Mouse (Mus musculus) gonadal fat pad, adult 2 months (tissue): ENCODE measurements around the gene Phospho2. TPM values are rescaled to one million over a fixed set of nuclear protein-coding genes. Genes with fewer than 3 reads are reported as not detected.
A peak's percentile ranks its signal among the peaks of the same experiment; 100 is the strongest.

ENCODE experiments used
- DNase-seq: peaks from one replicate; pipeline ENCODE4 v3.0.0-alpha.2; 2012; ENCODE audit warnings: low read depth
- polyA plus RNA-seq: library from polyadenylated mRNA; depleted of rRNA; stranded (reverse); fragments of >200 nt; gene quantifications from 2 replicates; pipeline ENCODE4 v1.2.3, GENCODE M21; 2012; rRNA removed

Gene Phospho2
- polyA plus RNA-seq, 1 experiment, result 34.5 TPM

DNA sequence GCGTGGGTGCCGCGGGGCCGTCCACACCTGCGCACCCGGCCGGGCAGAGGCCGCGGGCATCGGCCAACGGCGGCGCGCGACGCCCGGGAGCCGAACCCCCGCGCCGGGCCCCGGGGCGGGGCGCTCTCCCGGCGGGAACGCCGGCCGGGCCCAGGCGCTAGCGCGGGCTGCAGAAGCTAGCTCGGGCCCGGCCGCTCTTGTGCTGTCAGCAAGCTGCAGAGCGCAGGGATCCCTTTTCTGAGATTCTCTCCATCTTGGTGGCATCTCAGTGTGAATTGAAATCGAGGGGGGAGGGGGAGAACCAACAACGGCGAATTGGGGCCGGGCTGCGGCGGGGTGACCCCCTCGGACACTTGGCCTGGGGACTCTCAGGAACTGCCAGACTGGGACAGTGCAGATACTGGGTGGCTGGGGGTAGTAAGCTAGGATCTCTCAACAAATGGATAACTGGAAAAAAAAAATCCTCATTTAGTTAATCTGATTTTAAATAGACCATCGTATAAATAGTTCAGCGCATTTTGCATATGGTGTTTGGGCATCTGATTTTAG, 33.8 kb downstream of the Phospho2 start:
- no peak for DNase-seq

DNA sequence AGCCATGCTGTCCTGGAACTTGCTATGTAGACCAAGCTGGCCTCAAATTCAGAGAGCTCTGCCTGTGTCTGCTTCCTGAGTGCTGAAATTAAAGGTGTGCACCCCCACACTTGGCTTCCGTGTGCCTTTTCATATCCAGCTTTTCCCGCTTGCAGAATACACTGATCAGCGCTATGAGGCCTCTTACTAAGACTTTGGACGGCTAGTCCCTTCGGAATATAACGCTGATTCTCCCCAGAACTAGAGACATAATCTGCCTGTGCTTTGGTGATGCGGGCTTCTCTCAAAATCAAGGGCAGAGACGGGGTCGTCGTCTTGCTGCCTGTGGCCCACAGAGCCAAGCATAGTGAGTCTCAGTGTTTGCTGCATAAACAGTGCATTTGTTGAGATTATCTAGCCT, 36.5 kb downstream of the Phospho2 start:
- no peak for DNase-seq

DNA sequence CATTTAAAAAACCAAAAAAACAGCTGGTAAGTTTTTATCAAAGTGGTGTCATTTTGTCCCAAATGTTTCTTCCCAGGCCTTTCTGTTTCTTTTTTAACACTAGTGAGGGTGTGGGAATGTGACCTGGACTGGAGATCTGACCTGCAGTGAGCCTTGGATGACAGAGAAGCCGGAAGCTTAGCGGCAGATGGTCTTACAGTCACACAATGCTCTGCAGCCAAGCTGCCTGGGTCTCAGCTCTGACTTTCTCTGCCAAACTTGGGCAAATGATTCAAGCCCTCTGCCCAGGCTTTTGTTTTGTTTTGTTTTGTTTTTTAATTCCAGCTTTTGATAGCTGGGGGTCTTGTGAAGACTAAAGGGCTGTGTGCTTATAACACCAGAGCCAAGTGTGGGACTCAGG, 37.0 kb downstream of the Phospho2 start:
- no peak for DNase-seq

DNA sequence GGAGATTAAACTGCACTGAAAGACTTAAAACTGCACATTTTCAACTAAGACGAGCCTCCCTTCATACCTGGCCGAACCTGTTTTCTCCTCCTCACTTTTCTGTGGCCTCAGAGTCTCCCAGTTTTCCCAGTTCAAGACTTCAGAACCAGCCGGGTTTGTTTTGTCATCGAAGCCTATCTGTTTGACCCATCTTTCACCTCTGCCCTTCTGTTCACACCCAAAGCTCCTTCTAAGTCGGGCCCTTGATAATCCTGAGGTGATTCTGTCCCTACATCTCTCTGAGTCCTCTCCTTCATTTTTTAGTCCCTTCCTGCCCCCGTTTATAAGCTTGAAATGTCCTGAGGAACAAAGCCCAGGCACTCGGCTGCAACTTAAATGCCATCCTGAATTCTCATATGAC, 38.6 kb downstream of the Phospho2 start:
- DNase-seq, result peak; percentile 23

DNA sequence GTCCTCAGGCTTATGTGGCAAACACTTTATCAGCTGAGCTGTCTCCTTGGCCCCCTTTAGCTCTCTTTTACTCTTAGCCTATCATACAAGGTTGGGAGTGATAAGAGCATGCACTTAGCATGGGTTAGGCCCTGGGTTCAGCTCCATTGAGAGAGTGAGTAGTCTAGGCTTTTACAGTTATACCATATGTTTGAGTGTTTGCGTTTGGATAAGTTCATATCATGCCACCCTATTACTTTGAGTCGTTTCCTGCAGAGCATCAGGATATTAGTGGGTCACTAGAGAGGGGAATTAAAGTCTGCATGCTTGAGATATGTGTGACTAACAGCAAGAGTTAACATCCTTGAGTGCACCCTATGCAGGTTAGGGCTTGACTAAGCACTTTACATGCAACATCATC, 40.3 kb downstream of the Phospho2 start:
- no peak for DNase-seq

DNA sequence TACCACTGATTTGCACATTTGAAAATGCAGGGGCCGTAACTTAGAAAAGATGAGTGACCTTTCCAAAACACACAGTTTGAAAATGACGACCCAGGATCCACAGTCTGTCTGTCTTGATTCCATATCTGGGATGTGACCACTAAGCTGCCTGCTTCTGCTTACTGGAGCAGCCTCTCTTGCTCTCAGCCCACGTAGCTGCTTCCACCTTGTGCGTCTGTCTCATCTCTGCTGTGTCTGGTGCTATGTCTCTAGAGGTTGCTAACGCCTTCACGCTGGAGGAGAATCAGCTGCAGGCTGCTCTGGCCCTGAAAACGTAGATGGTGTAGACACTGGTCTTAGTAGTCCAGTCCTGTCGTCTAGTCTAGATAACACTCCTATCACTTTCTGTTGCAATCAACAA, 40.7 kb downstream of the Phospho2 start:
- no peak for DNase-seq

DNA sequence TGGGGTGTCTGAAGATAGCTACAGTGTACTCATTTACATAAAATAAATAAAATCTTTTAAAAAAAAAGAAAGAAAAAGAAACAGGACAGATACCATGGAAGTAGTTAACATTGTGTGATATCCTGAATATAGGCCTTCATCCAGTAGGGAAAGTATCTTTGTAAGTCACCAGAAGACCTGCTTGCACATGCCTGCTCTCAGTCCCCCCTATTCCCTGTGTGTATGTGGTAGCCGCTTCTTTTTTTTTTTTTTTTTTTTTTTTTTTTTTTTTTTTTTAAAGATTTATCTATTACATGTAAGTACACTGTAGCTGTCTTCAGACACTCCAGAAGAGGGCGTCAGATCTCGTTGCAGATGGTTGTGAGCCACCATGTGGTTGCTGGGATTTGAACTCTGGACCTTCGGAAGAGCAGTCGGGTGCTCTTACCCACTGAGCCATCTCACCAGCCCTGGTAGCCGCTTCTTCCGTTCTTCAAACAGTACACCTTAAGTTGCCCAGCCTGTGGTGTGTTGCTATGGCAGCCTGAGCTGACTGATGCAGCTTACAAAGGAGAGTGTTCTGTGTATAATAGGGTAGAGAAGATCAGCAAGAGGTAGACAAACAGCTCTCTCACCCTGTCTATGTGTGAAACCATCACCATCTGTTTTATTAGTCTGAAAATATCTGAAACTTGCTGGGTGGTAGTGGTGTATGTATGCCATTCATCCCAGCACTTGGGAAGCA, 48.0 kb downstream of the Phospho2 start:
- DNase-seq, result no peak

DNA sequence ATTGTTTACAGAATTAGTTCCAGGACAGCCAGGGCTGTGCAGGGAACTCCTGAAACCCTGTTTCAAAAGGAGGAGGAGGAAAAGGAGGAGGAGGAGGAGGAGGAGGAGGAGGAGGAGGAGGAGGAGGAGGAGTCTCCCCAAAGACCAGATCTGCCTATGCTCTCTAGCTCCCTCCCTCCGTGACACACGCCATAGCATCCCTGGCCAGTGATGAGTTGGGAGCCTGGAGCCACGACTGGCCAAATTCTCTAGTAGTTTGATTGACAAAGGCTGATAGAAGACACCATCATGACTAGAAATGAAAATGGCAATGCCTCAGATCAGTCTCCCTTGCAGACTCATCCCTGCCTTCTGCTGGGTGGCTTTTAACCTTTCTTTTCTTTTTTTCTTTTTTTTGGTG, 48.6 kb downstream of the Phospho2 start:
- no peak for DNase-seq

DNA sequence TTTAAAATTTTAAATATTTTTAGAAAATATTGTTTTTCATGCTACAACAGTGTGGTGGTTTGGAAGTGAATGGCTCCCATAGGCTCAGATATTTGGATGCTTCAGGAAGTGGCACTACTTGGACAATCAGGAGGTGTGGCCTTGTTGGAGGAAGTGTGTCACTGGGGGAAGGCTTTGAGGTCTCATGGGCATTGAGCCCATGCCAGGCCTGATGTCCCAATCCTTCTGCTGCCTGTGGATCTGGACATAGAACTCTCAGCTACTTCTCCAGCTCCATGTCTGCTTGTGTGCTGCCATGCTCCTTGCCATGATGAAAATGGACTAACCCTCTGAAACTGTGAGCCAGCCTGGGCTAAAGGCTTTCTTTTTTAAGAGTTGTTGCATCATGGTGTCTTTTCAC, 49.3 kb downstream of the Phospho2 start:
- DNase-seq, result no peak

DNA sequence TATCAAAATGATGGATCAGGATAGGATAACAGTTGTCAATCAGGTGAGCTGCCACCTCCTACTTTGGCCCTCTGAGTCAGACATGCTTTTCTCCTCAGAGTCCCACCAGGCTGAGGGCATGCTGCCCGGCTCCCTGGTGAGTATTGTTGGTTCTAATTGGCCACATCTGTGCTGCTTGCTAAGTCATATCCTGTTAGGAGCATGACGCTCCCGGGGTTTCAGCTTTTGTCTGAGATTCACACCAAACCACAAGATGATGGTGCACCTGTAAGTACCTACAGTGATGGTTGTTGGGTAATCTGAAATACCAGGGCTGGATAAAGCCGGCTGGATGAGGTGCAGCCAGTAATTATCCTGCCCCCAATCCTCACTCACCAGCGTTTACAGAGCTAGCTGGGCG, 50.8 kb downstream of the Phospho2 start:
- no peak for DNase-seq

DNA sequence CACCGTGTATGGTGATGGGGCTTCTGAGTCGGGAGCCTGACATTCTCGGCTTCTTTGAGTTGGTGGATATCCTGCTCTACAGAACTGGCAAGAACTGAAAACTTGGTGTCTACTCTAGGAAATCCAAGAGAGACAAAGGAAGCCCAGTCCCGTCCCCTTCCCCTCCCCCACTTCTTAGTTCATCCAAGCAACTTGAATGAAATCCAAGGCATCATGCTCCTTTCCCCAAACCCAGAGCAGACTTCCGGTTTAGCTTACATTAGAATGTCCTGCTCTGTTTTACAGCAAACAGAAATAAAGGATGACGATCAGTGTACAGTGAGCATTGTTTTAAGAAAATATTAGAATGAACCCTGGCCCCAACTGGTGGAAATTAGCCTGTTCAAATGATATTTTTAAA, 59.8 kb downstream of the Phospho2 start:
- DNase-seq, result no peak

Other genes starting within 250 kb of the Phospho2 start
- gene Lrp2, start 203.6 kb upstream of the Phospho2 start, polyA plus RNA-seq, result 14.7 and 28.4 TPM in 2 replicates
- gene Bbs5, start 142.5 kb upstream of the Phospho2 start, polyA plus RNA-seq, result 4.9 and 5.2 TPM in 2 replicates
- 0.04 and 0.31 TPM in 2 replicates for gene Klhl41, start 119.5 kb upstream of the Phospho2 start, polyA plus RNA-seq
- gene Fastkd1, start 76.1 kb upstream of the Phospho2 start, polyA plus RNA-seq, result 5.4 and 6.2 TPM in 2 replicates
- gene Ppig, start 67.1 kb upstream of the Phospho2 start, polyA plus RNA-seq, result 2.9 and 3.4 TPM in 2 replicates
- 0.51 TPM in 2 replicates for gene Ccdc173, start within 50 bp of the Phospho2 start, polyA plus RNA-seq
- gene Klhl23, start 32.3 kb downstream of the Phospho2 start, polyA plus RNA-seq, result 11.0 and 11.8 TPM in 2 replicates
- 5.3 and 7.5 TPM in 2 replicates for gene Ssb, start 71.9 kb downstream of the Phospho2 start, polyA plus RNA-seq
- gene Mettl5, start 96.0 kb downstream of the Phospho2 start, polyA plus RNA-seq, result 3.0 and 4.1 TPM in 2 replicates
- 19.1 and 21.4 TPM in 2 replicates for gene Ubr3, start 107.6 kb downstream of the Phospho2 start, polyA plus RNA-seq
- 24.4 and 30.5 TPM in 2 replicates for gene Myo3b, start 249.5 kb downstream of the Phospho2 start, polyA plus RNA-seq